Mouse (Mus musculus): ENCODE results near the gene Sash1. TPM values are rescaled to one million over a fixed set of nuclear protein-coding genes. Genes with fewer than 3 reads are reported as not detected.

Gene Sash1
- polyA plus RNA-seq, 1 experiment from 2014 or later = 76.8 TPM

- H3K79me2 ChIP-seq (ENCODE audit: inconsistent target) = peaks cover 86% of the 10 kb centered on the region
- H3K4me3 ChIP-seq (ENCODE audit: inconsistent target) = no peak overlapping the region
- peaks cover 33% of the 10 kb centered on the region for H3K36me3 ChIP-seq (ENCODE audit: inconsistent target)
- WGBS (ENCODE audit: missing documents) = 93% methylated on average over 19 of the region's 21 CpGs
- no peak overlapping the region for H3K27ac ChIP-seq
These were observed 128.4 kb downstream of the Sash1 start for GRCm38 (mm10) chr10:8757429-8757931.

DNA sequence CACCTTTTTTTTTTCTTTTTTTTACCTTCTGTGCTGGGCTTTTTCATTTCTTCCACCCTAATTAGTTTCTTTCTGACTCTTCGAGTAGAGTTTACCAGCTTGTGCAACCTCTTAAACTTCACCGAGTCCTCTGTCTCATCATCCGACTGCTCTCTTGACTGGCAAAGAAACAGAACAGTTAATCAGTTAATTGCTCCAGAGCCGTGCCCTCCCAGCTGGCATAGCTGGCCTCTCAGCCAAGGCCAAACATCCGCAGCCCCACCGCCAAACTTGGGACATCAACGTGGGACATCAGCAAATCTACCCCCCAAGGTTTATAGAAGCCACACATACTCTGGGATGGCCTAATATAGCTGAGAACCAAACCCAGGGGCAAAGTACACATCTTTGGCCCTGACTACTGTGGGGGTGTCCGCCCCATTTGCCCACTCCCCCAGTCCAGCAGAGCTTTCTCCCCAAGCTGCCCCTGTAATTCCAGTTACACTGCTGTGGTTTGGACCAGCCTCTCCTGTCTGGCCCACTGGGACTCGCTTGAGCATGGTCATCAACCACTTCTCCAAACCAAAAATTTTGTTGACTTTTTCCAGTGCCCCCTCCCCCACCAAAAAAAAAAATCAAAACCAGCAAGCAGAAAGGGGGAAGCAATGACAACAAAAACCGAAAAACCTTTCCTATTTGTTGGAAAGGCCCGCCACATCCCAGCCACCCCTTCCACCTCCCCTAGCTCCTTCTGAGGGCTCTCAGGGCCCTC is 129.1 kb downstream of the Sash1 start:
- Histone ChIP-seq H3K79me2 (ENCODE audit: inconsistent target) (peaks cover 82% of the 10 kb centered on the region), H3K4me3 (ENCODE audit: inconsistent target) (no peak overlapping the region), H3K36me3 (ENCODE audit: inconsistent target) (peaks cover 40% of the 10 kb centered on the region), H3K27ac (no peak overlapping the region)
- 76% methylated on average over 11 of the region's 11 CpGs for WGBS (ENCODE audit: missing documents)

- Histone ChIP-seq H3K27ac (no peak overlapping the region), H3K79me2 (ENCODE audit: inconsistent target) (peaks cover 60% of the 10 kb centered on the region), H3K4me3 (ENCODE audit: inconsistent target) (no peak overlapping the region), H3K36me3 (ENCODE audit: inconsistent target) (peaks cover 63% of the 10 kb centered on the region)
- WGBS (ENCODE audit: missing documents) = 87% methylated on average over 3 of the region's 3 CpGs
These were observed 132.5 kb downstream of the Sash1 start for GRCm38 (mm10) chr10:8753377-8753776.

DNA sequence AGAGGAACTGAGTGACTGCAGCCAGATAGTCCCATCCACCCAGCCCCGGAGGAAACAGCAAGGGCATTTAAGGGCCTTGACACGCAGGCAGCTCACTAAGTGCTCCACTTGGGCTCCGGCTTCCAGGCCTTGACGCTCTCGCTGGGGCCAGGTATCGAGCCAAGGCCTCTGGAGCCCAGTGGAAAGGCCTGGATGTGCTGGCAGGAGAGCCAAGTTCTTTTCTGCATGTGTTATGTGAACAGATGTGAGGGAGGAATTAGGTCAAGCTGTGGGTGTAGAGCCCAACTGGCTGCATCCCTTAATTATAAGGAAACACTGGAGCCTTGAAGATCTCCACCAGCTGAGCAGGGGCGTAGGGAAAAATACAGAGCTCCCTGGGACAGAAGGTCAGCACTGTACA is 133.4 kb downstream of the Sash1 start:
- peaks cover 73% of the 10 kb centered on the region for H3K36me3 ChIP-seq (ENCODE audit: inconsistent target)
- H3K27ac ChIP-seq = no peak overlapping the region
- H3K79me2 ChIP-seq (ENCODE audit: inconsistent target) = peaks cover 51% of the 10 kb centered on the region
- H3K4me3 ChIP-seq (ENCODE audit: inconsistent target) = no peak overlapping the region
- WGBS (ENCODE audit: missing documents) = 95% methylated on average over 4 of the region's 7 CpGs

DNA sequence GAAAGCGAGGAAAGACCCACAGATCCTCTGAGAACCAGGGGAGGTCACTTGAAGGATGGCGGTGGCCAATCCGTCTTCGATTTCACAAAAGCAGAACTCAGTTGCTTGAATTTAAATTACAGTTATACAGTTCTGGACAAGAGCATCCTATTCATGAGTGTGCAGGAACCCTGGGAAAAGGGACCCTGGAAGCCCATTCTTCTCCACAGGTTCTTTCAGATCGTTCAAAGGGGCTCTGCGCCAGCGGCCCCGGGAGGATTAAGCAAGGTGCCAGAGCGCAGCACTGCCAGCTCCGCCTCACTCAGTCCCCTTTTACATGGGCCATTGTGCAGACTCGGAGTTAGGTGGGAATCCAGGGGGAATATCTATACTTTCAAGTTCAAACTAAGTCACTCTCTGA is 136.3 kb downstream of the Sash1 start:
- H3K79me2 ChIP-seq (ENCODE audit: inconsistent target) = peaks cover 22% of the 10 kb centered on the region; the same call in 1 of the 2 replicates
- no peak overlapping the region for H3K4me3 ChIP-seq (ENCODE audit: inconsistent target)
- no peak overlapping the region for H3K27ac ChIP-seq
- peaks cover 81% of the 10 kb centered on the region for H3K36me3 ChIP-seq (ENCODE audit: inconsistent target)
- 95% methylated on average over 10 of the region's 11 CpGs for WGBS (ENCODE audit: missing documents)

- WGBS (ENCODE audit: missing documents) = 90% methylated on average over 21 of the region's 21 CpGs
- peaks cover 7% of the 10 kb centered on the region; the same call in 1 of the 2 replicates for H3K79me2 ChIP-seq (ENCODE audit: inconsistent target)
- H3K4me3 ChIP-seq (ENCODE audit: inconsistent target) = no peak overlapping the region
- H3K27ac ChIP-seq = no peak overlapping the region
- peaks cover 80% of the 10 kb centered on the region for H3K36me3 ChIP-seq (ENCODE audit: inconsistent target)
These were observed 138.2 kb downstream of the Sash1 start for GRCm38 (mm10) chr10:8747450-8748212.

DNA sequence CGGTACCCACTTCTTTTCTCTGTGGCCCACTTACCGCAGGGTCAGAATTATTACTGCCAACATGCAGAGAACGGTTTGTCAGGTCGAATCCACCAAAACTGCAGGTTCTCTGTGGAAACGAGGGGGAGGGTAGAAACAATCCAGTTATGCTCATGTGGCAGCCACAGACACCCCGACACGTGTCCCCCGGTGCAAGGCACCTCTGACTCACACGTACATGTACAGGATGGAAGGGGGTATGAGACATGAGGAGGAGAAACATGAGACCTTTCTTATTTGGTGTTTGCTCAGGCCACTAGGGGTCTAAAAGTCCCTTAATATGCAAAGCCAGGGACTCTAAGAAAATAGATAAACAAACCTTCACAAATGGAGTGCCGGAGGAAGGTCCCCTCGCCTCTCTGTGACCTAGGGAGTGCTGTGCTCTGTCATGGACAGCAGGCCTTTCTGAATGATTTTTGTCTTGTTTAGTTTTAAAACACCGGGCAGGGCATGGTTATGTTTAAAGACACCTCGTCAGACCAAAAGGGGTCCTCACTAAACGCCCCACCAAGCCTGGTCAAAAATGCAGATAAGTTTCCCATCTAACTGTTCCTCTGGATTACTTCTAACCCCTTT is 139.7 kb downstream of the Sash1 start:
- H3K36me3 ChIP-seq (ENCODE audit: inconsistent target) = peaks cover 81% of the 10 kb centered on the region
- WGBS (ENCODE audit: missing documents) = 90% methylated on average over 14 of the region's 14 CpGs
- H3K27ac ChIP-seq = no peak overlapping the region
- H3K4me3 ChIP-seq (ENCODE audit: inconsistent target) = no peak overlapping the region
- H3K79me2 ChIP-seq (ENCODE audit: inconsistent target) = peaks cover 4% of the 10 kb centered on the region; the same call in 1 of the 2 replicates

GRCm38 (mm10) chr10:8742872-8743271 is 143.0 kb downstream of the Sash1 start:
- no peak overlapping the region for H3K4me3 ChIP-seq (ENCODE audit: inconsistent target)
- 55% methylated on average over 2 of the region's 2 CpGs for WGBS (ENCODE audit: missing documents)
- peaks cover 90% of the 10 kb centered on the region for H3K36me3 ChIP-seq (ENCODE audit: inconsistent target)
- no peaks in the 10 kb centered on the region; the same call in 1 of the 2 replicates for H3K79me2 ChIP-seq (ENCODE audit: inconsistent target)
- H3K27ac ChIP-seq = no peak overlapping the region

DNA sequence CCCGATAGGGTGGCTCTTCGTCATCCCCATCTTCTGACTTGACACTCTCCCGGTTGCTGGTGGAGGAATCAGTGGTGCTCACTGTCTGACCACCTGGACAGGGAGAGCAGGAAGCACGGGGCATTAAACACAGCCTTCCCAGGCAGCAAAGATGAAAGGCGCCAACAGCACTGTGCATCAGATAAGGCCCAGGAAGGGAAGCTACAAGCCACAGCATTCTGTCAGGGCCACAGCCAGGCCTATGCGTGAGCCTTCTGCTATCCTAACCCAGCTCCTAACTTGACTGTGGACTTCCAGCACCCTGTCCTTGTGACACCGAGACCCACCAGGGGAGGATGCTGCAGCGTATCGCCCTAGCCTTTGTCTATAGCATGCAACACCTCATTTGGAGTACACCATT is 144.4 kb downstream of the Sash1 start:
- no peak overlapping the region for H3K27ac ChIP-seq
- 92% methylated on average over 9 of the region's 9 CpGs for WGBS (ENCODE audit: missing documents)
- H3K4me3 ChIP-seq (ENCODE audit: inconsistent target) = no peak overlapping the region
- peaks cover 90% of the 10 kb centered on the region for H3K36me3 ChIP-seq (ENCODE audit: inconsistent target)
- no peaks in the 10 kb centered on the region for H3K79me2 ChIP-seq (ENCODE audit: inconsistent target)

- Histone ChIP-seq H3K36me3 (ENCODE audit: inconsistent target) (peaks cover 90% of the 10 kb centered on the region), H3K79me2 (ENCODE audit: inconsistent target) (no peaks in the 10 kb centered on the region), H3K4me3 (ENCODE audit: inconsistent target) (no peak overlapping the region), H3K27ac (no peak overlapping the region)
- WGBS (ENCODE audit: missing documents) = 97% methylated on average over 5 of the region's 5 CpGs
These were observed 145.1 kb downstream of the Sash1 start for GRCm38 (mm10) chr10:8740797-8741196.

DNA sequence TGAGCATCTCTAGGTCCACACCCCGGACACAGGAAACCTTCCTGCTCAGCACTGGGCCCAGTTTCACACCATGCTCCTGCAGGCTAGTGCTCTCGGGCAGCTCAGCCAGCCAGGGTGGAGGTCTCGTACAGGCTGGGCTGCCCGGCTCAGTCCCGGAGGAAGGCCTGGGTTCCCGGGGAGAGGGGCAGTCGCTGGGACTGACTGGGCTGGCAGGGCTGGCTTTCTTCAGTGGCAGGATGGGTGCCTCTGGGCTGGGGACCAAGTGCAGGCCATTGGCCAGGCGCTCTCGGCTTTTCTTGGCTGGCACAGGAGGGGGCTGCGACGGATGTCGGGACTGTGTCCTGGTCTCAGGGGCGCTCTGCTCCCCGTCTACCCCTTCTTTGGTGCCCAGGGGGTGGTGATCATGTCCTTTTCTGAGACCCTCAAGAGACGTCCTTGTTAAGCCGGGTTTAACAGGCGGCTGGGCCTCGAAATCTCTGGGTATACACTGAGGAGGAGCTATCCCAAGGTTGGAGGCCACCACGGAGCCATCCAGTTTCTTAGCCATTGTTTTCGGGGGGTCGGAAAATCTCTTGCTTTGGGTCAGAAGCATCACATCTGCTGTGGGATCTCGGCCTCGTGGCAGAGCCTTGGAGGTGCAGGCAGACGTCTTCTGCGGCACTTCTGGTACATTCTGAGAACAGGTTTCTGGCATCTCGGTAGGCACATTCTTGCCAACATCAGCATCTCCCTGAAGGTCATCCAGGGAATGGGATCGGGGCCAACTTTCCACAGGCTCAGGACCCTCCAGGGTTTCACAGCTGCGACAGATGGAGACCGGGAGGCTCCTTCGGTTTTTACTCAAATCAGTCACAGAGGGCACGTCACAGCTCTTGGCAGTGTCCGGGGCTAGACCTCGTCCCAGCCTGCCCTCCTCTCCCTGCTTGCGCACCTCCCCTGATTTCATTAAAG is 156.2 kb downstream of the Sash1 start:
- Histone ChIP-seq H3K79me2 (ENCODE audit: inconsistent target) (no peaks in the 10 kb centered on the region; the same call in 1 of the 2 replicates), H3K27ac (no peak overlapping the region), H3K4me3 (ENCODE audit: inconsistent target) (no peak overlapping the region), H3K36me3 (ENCODE audit: inconsistent target) (peaks cover 97% of the 10 kb centered on the region)
- 96% methylated on average over 29 of the region's 34 CpGs for WGBS (ENCODE audit: missing documents)

GRCm38 (mm10) chr10:8719345-8719744 is 166.5 kb downstream of the Sash1 start:
- Histone ChIP-seq H3K36me3 (ENCODE audit: inconsistent target) (peaks cover 35% of the 10 kb centered on the region), H3K79me2 (ENCODE audit: inconsistent target) (no peaks in the 10 kb centered on the region), H3K27ac (no peak overlapping the region), H3K4me3 (ENCODE audit: inconsistent target) (no peak overlapping the region)
- WGBS (ENCODE audit: missing documents) = 96% methylated on average over 13 of the region's 13 CpGs

DNA sequence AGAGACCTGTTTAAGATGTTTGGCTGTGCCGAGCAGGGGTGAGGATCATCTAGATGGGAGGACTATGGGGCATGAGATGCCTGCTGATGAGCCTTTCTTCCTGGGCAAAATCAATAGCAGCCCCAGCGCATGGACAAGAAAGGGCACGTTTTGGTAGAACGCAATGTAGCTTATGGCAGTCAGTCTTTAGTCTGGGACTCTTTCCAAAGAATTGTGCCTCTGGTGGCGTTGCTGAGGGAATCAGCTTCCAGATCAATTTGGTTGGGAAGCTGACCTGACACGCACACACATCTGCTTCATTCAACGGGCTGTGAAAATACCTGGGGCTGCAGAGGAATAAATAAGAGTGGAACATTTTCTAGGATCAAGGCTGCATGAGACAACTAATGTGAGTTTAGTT is 167.0 kb downstream of the Sash1 start:
- H3K27ac ChIP-seq = no peak overlapping the region
- H3K79me2 ChIP-seq (ENCODE audit: inconsistent target) = no peaks in the 10 kb centered on the region
- H3K4me3 ChIP-seq (ENCODE audit: inconsistent target) = no peak overlapping the region
- 94% methylated on average over 7 of the region's 7 CpGs for WGBS (ENCODE audit: missing documents)
- H3K36me3 ChIP-seq (ENCODE audit: inconsistent target) = peaks cover 30% of the 10 kb centered on the region

- Histone ChIP-seq H3K36me3 (ENCODE audit: inconsistent target) (peaks cover 17% of the 10 kb centered on the region), H3K27ac (no peak overlapping the region), H3K4me3 (ENCODE audit: inconsistent target) (no peak overlapping the region), H3K79me2 (ENCODE audit: inconsistent target) (no peaks in the 10 kb centered on the region)
- 96% methylated on average over 3 of the region's 5 CpGs for WGBS (ENCODE audit: missing documents)
These were observed 168.7 kb downstream of the Sash1 start for GRCm38 (mm10) chr10:8717171-8717570.
